Mouse (Mus musculus) left cerebral cortex, adult 6 months (tissue): Measurements from ENCODE around the gene Vash1. TPM values are rescaled to one million over a fixed set of nuclear protein-coding genes. Genes with fewer than 3 reads are reported as not detected.

ENCODE experiments used
- long read RNA-seq, 2 experiments: library from polyadenylated mRNA; unstranded; transcript quantifications; one replicate each; pipeline ENCODE4 v2.0.0; 2019 to 2020
- polyA plus RNA-seq: library from polyadenylated mRNA; unstranded; fragments of <200 nt; fragmentation: Nextera tagmentation; gene quantifications from 2 replicates; pipeline ENCODE4 v1.2.3, GENCODE M21; 2021

Gene Vash1
- 0.42 and 1.1 TPM in 2 replicates for polyA plus RNA-seq
- long read RNA-seq, experiment 1, partial matches to known transcripts, result 0 of 3 reads
- long read RNA-seq, experiment 1, other reads (novel, unspliced or antisense), result 2 of 3 reads
- long read RNA-seq, experiment 2, result 0 reads

GRCm38 (mm10) chr12:86678591-86679545 lies at the start of gene Vash1:
TSS of gene Vash1 (plus strand) at chr12:86678700.

GRCm38 (mm10) chr12:86726120-86726640 lies 47.7 kb downstream of the Vash1 start, which contains the start of gene Angel1:
TSS of gene Angel1 (minus strand) at chr12:86726460.

GRCm38 (mm10) chr12:86734319-86734810 lies 55.9 kb downstream of the Vash1 start, which contains the start of gene Lrrc74a:
TSS of gene Lrrc74a (plus strand) at chr12:86734369.

Other genes with a start within 250 kb of the Vash1 start
- gene Angel1, start 47.8 kb downstream of the Vash1 start, polyA plus RNA-seq, result 7.1 and 8.4 TPM in 2 replicates
- not detected in 2 replicates for gene Lrrc74a, start 55.7 kb downstream of the Vash1 start, polyA plus RNA-seq
- 19.2 and 28.0 TPM in 2 replicates for gene Irf2bpl, start 206.1 kb downstream of the Vash1 start, polyA plus RNA-seq